21 mouse cellular contexts compared by ENCODE assay signal in genomic region chr2:155248718-155249117, GRCm38 (mm10). TPM values are rescaled to one million over a fixed set of nuclear protein-coding genes. Genes with fewer than 3 reads are reported as not detected.
DNase-seq lines count a peak whose midpoint lies in the region; ATAC-seq and TF ChIP-seq lines count a peak whose summit lies in the region.
"Had no signal": no experiment of that assay in that cellular context is flagged by ENCODE, and none has a peak within 500 bp of the region (broad histone marks: within the 10 kb centered on the region; RNA-seq: fewer than 3 reads in every experiment).

No protein-coding gene starts in this region.

- no peak overlapping the region for H3K9ac ChIP-seq in lung, postnatal 0 days (replicated peaks; ENCODE audit: low read depth)
- no peak overlapping the region for H3K9ac ChIP-seq in stomach, postnatal 0 days (ENCODE audit: low read length)
- H3K9ac ChIP-seq: forebrain, embryonic 13.5 days; hindbrain, embryonic 12.5 days; lung, embryonic 14.5 days; midbrain, embryonic 12.5 days; neural tube, embryonic 13.5 days had no signal

- H3K4me2 ChIP-seq in lung, postnatal 0 days (replicated peaks; ENCODE audit: low read depth, low read length) = no peak overlapping the region
- no peak overlapping the region for H3K4me2 ChIP-seq in stomach, postnatal 0 days (replicated peaks; ENCODE audit: low read depth)
- H3K4me2 ChIP-seq: forebrain, embryonic 13.5 days; heart, embryonic 11.5 days; hindbrain, embryonic 12.5 days; lung, embryonic 14.5 days; midbrain, embryonic 12.5 days; neural tube, embryonic 13.5 days had no signal

- no peaks in the 10 kb centered on the region for H3K9me3 ChIP-seq in lung, postnatal 0 days (ENCODE audit: low read length)
- no peaks in the 10 kb centered on the region for H3K9me3 ChIP-seq in stomach, postnatal 0 days (ENCODE audit: control insufficient read depth, low read length)
- H3K9me3 ChIP-seq: forebrain, embryonic 13.5 days; hindbrain, embryonic 12.5 days; midbrain, embryonic 12.5 days; neural tube, embryonic 13.5 days had no signal

- TF ChIP-seq CTCF in kidney, adult 2 months (conservative IDR thresholded peaks at IDR 0.05; ENCODE audit: insufficient read depth, insufficient read length, low read depth, low read length) = 0 out of 2 replicates have a peak, but pooled peaks have one; percentile 5
- TF ChIP-seq CTCF in lung, postnatal 0 days (IDR thresholded peaks at IDR 0.05) = peak; percentile 36
- TF ChIP-seq CTCF in stomach, postnatal 0 days (IDR thresholded peaks at IDR 0.05; ENCODE audit: low read depth) = peak; percentile 37

- H3K4me1 ChIP-seq in kidney, adult 2 months (ENCODE audit: control insufficient read depth, insufficient read depth, low read length) = no peaks in the 10 kb centered on the region
- no peaks in the 10 kb centered on the region for H3K4me1 ChIP-seq in lung, postnatal 0 days (ENCODE audit: insufficient read depth, low read depth, low read length)
- H3K4me1 ChIP-seq in stomach, postnatal 0 days (replicated peaks; ENCODE audit: control insufficient read depth, insufficient read depth) = no peaks in the 10 kb centered on the region
- H3K4me1 ChIP-seq: forebrain, embryonic 13.5 days; hindbrain, embryonic 12.5 days; midbrain, embryonic 12.5 days; neural tube, embryonic 13.5 days had no signal

- TF ChIP-seq POLR2A in kidney, adult 2 months (IDR thresholded peaks at IDR 0.05; ENCODE audit: low read depth, low read length) = no peak

- ATAC-seq in lung, postnatal 0 days = no peak
- 0 out of 2 replicates have a peak, but pooled peaks have one; percentile 32 for ATAC-seq in common myeloid progenitor, adult 5-6 weeks (replicated peaks; ENCODE audit: low read depth, poor library complexity, severe bottlenecking)
- ATAC-seq in stomach, postnatal 0 days (ENCODE audit: low FRiP score, low TSS enrichment) = no peak
- ATAC-seq: activated CD4-positive, CD25-positive, alpha-beta regulatory T cell, adult 4 months; forebrain, embryonic 13.5 days had no signal

- no peak for DNase-seq in kidney, adult 2 months
- DNase-seq in kidney, adult 8-10 months = no peak
- DNase-seq in lung, postnatal 0 days (ENCODE audit: low spot score) = no peak
- DNase-seq in lung, postnatal 36 days = no peak
- no peak for DNase-seq in stomach, postnatal 0 days (ENCODE audit: low spot score)
- no peak for DNase-seq in urinary bladder, adult 2 months (ENCODE audit: low spot score)
- DNase-seq: adrenal gland, postnatal 10 days; B cell, adult 2 months; cerebellum, postnatal 25 days; gastrocnemius, postnatal 25 days; heart, postnatal 10 days; lung, embryonic 14.5 days; thymus, adult 18-20 months had no signal

- WGBS in kidney, adult 2 months = 69% methylated on average over 2 of the region's 2 CpGs
- 85% methylated on average over 2 of the region's 2 CpGs for WGBS in lung, postnatal 0 days
- 88% methylated on average over 2 of the region's 2 CpGs for WGBS in stomach, postnatal 0 days

- H3K36me3 ChIP-seq in kidney, adult 2 months (ENCODE audit: control insufficient read depth, insufficient read depth, low read length) = no peaks in the 10 kb centered on the region; the same call in 1 of the 2 replicates
- peaks cover 42% of the 10 kb centered on the region for H3K36me3 ChIP-seq in lung, postnatal 0 days (ENCODE audit: insufficient read depth, low read length)
- peaks cover 37% of the 10 kb centered on the region for H3K36me3 ChIP-seq in stomach, postnatal 0 days (ENCODE audit: control insufficient read depth, insufficient read depth, low read length)

- H3K27ac ChIP-seq in kidney, adult 2 months (ENCODE audit: insufficient read depth, low read depth, low read length) = no peak overlapping the region
- H3K27ac ChIP-seq in lung, postnatal 0 days (ENCODE audit: low read length) = no peak overlapping the region
- no peak overlapping the region for H3K27ac ChIP-seq in stomach, postnatal 0 days (replicated peaks)
- H3K27ac ChIP-seq: forebrain, embryonic 13.5 days; hindbrain, embryonic 12.5 days; macrophage; midbrain, embryonic 12.5 days; neural tube, embryonic 13.5 days had no signal

- no peak for TF ChIP-seq EP300 in lung, postnatal 0 days (IDR thresholded peaks at IDR 0.05)
- TF ChIP-seq EP300 in stomach, postnatal 0 days (optimal IDR thresholded peaks at IDR 0.05) = no peak

- no peak overlapping the region for H3K4me3 ChIP-seq in kidney, adult 2 months (ENCODE audit: insufficient read depth, low read depth, low read length)
- H3K4me3 ChIP-seq in lung, postnatal 0 days (ENCODE audit: low read depth, low read length) = no peak overlapping the region
- no peak overlapping the region for H3K4me3 ChIP-seq in stomach, postnatal 0 days (ENCODE audit: low read depth, low read length)
- H3K4me3 ChIP-seq: forebrain, embryonic 13.5 days; hindbrain, embryonic 12.5 days; midbrain, embryonic 12.5 days; neural tube, embryonic 13.5 days had no signal

- no peaks in the 10 kb centered on the region for H3K27me3 ChIP-seq in kidney, adult 2 months (replicated peaks; ENCODE audit: control insufficient read depth, insufficient read depth, low read length)
- H3K27me3 ChIP-seq in lung, postnatal 0 days (replicated peaks; ENCODE audit: insufficient read depth, low read length) = no peaks in the 10 kb centered on the region
- no peaks in the 10 kb centered on the region for H3K27me3 ChIP-seq in stomach, postnatal 0 days (ENCODE audit: control insufficient read depth, insufficient read depth, low read length)
- H3K27me3 ChIP-seq: forebrain, embryonic 13.5 days; hindbrain, embryonic 12.5 days; midbrain, embryonic 12.5 days; neural tube, embryonic 13.5 days had no signal

RNA-seq across cellular contexts. Expression of gene Dynlrb1, which starts 12.4 kb away (rescaled TPM):
- 327 and 373 TPM in 2 replicates for polyA plus RNA-seq in kidney, adult 2 months (2012; rRNA removed)
- polyA plus RNA-seq in lung, postnatal 0 days (2015; fragmentation: Nextera tagmentation; extraction: Ambion mirVana) = 332 TPM in 2 replicates
- 233 and 253 TPM in 2 replicates for total RNA-seq in common myeloid progenitor, adult 5-6 weeks (2017)
- polyA plus RNA-seq in stomach, postnatal 0 days (2015; fragmentation: Nextera tagmentation; extraction: Ambion mirVana) = 339 and 341 TPM in 2 replicates
- polyA plus RNA-seq in urinary bladder, adult 2 months (2012; rRNA removed) = 539 and 645 TPM in 2 replicates

RNA-seq across cellular contexts. Expression of gene Map1lc3a, which starts 27.4 kb away (rescaled TPM):
- polyA plus RNA-seq in kidney, adult 2 months (2012; rRNA removed) = 212 and 233 TPM in 2 replicates
- 382 and 428 TPM in 2 replicates for polyA plus RNA-seq in lung, postnatal 0 days (2015; fragmentation: Nextera tagmentation; extraction: Ambion mirVana)
- total RNA-seq in common myeloid progenitor, adult 5-6 weeks (2017) = 0.37 and 1.2 TPM in 2 replicates
- 249 and 274 TPM in 2 replicates for polyA plus RNA-seq in stomach, postnatal 0 days (2015; fragmentation: Nextera tagmentation; extraction: Ambion mirVana)
- 150 and 161 TPM in 2 replicates for polyA plus RNA-seq in urinary bladder, adult 2 months (2012; rRNA removed)
